Mouse (Mus musculus): ENCODE measurements around the gene Prrc2a. TPM values are rescaled to one million over a fixed set of nuclear protein-coding genes. Genes with fewer than 3 reads are reported as not detected.

Prrc2a gene
- 770 and 778 TPM in 2 replicates for polyA plus RNA-seq (2012; rRNA removed)

GRCm38 (mm10) chr17:35164568-35165450 lies at the start of gene Prrc2a:
Prrc2a (minus strand) TSS chr17:35164897.
- WGBS: under 1% methylated on average over 87 of the region's 89 CpGs
- peak within 1 kb of the TSS; percentile 93 for H3K4me3 ChIP-seq (ENCODE audit: control insufficient read depth, insufficient read depth, low read length)
- H3K36me3 ChIP-seq (ENCODE audit: control insufficient read depth, insufficient read depth, low read length): peaks cover 20% of the 10 kb centered on the region
- TF ChIP-seq CTCF (IDR thresholded peaks at IDR 0.05; ENCODE audit: borderline replicate concordance, control insufficient read depth, extremely low read depth, insufficient read depth, low read length, poor library complexity): 0 out of 2 replicates have a peak, but pooled peaks have one; percentile 58
- TF ChIP-seq POLR2A (IDR thresholded peaks at IDR 0.05; ENCODE audit: control insufficient read depth, extremely low read depth, insufficient read depth, low read length, poor library complexity): peak; percentile 32
- H3K27me3 ChIP-seq (ENCODE audit: control insufficient read depth, insufficient read depth, low read length): no peaks in the 10 kb centered on the region
- peaks cover 16% of the 10 kb centered on the region for H3K4me1 ChIP-seq (replicated peaks; ENCODE audit: control insufficient read depth, insufficient read depth, low read length)
- H3K27ac ChIP-seq (ENCODE audit: control insufficient read depth, insufficient read depth, low read length): peak within 1 kb of the TSS; percentile 94
- DNase-seq: peak; percentile 96

- Histone ChIP-seq H3K4me1 (replicated peaks; ENCODE audit: control insufficient read depth, insufficient read depth, low read length) (peaks cover 24% of the 10 kb centered on the region), H3K27me3 (ENCODE audit: control insufficient read depth, insufficient read depth, low read length) (no peaks in the 10 kb centered on the region), H3K4me3 (ENCODE audit: control insufficient read depth, insufficient read depth, low read length) (no peak overlapping the region), H3K27ac (ENCODE audit: control insufficient read depth, insufficient read depth, low read length) (no peak overlapping the region), H3K36me3 (ENCODE audit: control insufficient read depth, insufficient read depth, low read length) (no peaks in the 10 kb centered on the region)
- DNase-seq: no peak
- 96% methylated on average over 5 of the region's 5 CpGs for WGBS
- no peak for TF ChIP-seq POLR2A (IDR thresholded peaks at IDR 0.05; ENCODE audit: control insufficient read depth, extremely low read depth, insufficient read depth, low read length, poor library complexity)
- TF ChIP-seq CTCF (IDR thresholded peaks at IDR 0.05; ENCODE audit: borderline replicate concordance, control insufficient read depth, extremely low read depth, insufficient read depth, low read length, poor library complexity): no peak
Observed at GRCm38 (mm10) chr17:35213071-35213470, 48.4 kb upstream of the Prrc2a start.

GRCm38 (mm10) chr17:35210593-35210992 lies 45.9 kb upstream of the Prrc2a start:
- H3K36me3 ChIP-seq (ENCODE audit: control insufficient read depth, insufficient read depth, low read length): no peaks in the 10 kb centered on the region
- no peak for DNase-seq
- no peak overlapping the region for H3K27ac ChIP-seq (ENCODE audit: control insufficient read depth, insufficient read depth, low read length)
- 70% methylated on average over 3 of the region's 3 CpGs for WGBS
- H3K4me1 ChIP-seq (replicated peaks; ENCODE audit: control insufficient read depth, insufficient read depth, low read length): peaks cover 24% of the 10 kb centered on the region
- no peak overlapping the region for H3K4me3 ChIP-seq (ENCODE audit: control insufficient read depth, insufficient read depth, low read length)
- no peak for TF ChIP-seq CTCF (IDR thresholded peaks at IDR 0.05; ENCODE audit: borderline replicate concordance, control insufficient read depth, extremely low read depth, insufficient read depth, low read length, poor library complexity)
- TF ChIP-seq POLR2A (IDR thresholded peaks at IDR 0.05; ENCODE audit: control insufficient read depth, extremely low read depth, insufficient read depth, low read length, poor library complexity): no peak
- no peaks in the 10 kb centered on the region for H3K27me3 ChIP-seq (ENCODE audit: control insufficient read depth, insufficient read depth, low read length)

- Histone ChIP-seq H3K4me1 (replicated peaks; ENCODE audit: control insufficient read depth, insufficient read depth, low read length) (peaks cover 28% of the 10 kb centered on the region), H3K27me3 (ENCODE audit: control insufficient read depth, insufficient read depth, low read length) (no peaks in the 10 kb centered on the region), H3K36me3 (ENCODE audit: control insufficient read depth, insufficient read depth, low read length) (no peaks in the 10 kb centered on the region), H3K4me3 (ENCODE audit: control insufficient read depth, insufficient read depth, low read length) (no peak overlapping the region), H3K27ac (ENCODE audit: control insufficient read depth, insufficient read depth, low read length) (no peak overlapping the region)
- 18% methylated on average over 12 of the region's 12 CpGs for WGBS
- no peak for DNase-seq
- TF ChIP-seq POLR2A (IDR thresholded peaks at IDR 0.05; ENCODE audit: control insufficient read depth, extremely low read depth, insufficient read depth, low read length, poor library complexity) (no peak), CTCF (IDR thresholded peaks at IDR 0.05; ENCODE audit: borderline replicate concordance, control insufficient read depth, extremely low read depth, insufficient read depth, low read length, poor library complexity) (no peak)
Observed at GRCm38 (mm10) chr17:35209785-35210535, 45.3 kb upstream of the Prrc2a start.

- Histone ChIP-seq H3K36me3 (ENCODE audit: control insufficient read depth, insufficient read depth, low read length) (no peaks in the 10 kb centered on the region), H3K4me3 (ENCODE audit: control insufficient read depth, insufficient read depth, low read length) (peak overlapping the region; percentile 30), H3K27ac (ENCODE audit: control insufficient read depth, insufficient read depth, low read length) (peak overlapping the region; percentile 79), H3K4me1 (replicated peaks; ENCODE audit: control insufficient read depth, insufficient read depth, low read length) (peaks cover 58% of the 10 kb centered on the region), H3K27me3 (ENCODE audit: control insufficient read depth, insufficient read depth, low read length) (no peaks in the 10 kb centered on the region)
- peak; percentile 35 for DNase-seq
- TF ChIP-seq CTCF (IDR thresholded peaks at IDR 0.05; ENCODE audit: borderline replicate concordance, control insufficient read depth, extremely low read depth, insufficient read depth, low read length, poor library complexity): no peak
- TF ChIP-seq POLR2A (IDR thresholded peaks at IDR 0.05; ENCODE audit: control insufficient read depth, extremely low read depth, insufficient read depth, low read length, poor library complexity): no peak
- 31% methylated on average over 10 of the region's 10 CpGs for WGBS
Observed at GRCm38 (mm10) chr17:35205380-35205769, 40.7 kb upstream of the Prrc2a start.
